In the genomic region with DNA sequence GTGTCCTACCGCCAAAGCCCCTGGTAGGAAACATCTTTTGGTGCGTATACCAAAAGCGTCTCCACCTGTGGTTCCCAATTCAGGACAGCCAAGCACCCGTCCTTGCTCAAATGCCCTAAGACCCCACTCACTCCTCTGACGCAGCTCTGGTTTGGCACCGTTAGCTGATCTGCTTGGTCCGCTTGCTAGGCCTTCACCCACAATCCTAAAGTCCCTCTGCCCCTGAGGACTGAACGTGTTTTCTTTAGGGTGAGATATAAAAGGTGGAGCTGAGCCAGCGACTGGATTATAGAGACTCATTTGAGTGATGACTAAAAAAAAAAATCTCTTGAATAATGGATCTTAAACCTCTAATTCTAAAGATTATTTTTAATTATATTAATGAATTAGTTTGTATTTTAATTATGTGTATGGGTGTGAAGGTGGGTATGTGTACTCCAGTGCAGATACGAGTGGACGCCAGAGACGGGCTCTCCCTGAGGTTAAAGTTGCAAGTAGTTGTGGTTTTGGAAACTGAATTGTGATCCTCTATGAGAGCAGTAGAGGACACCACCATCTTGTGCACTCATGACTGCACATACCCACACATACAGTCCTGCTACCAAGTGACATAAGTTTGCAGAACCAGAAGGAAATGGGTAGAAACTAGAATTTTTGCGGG, we compare ENCODE assay signal across 8 mouse cellular contexts. TPM values are rescaled to one million over a fixed set of nuclear protein-coding genes. Genes with fewer than 3 reads are reported as not detected.
DNase-seq lines count a peak whose midpoint lies in the region; ATAC-seq lines count a peak whose summit lies in the region.

No protein-coding gene starts in this region.

- H3K9me3 ChIP-seq in lung, embryonic 15.5 days, result no peaks in the 10 kb centered on the region

- no peak for DNase-seq in lung, postnatal 4 days
- peak; percentile 34 for DNase-seq in induced T-regulatory cell, adult 2 months (ENCODE audit: low read depth)
- DNase-seq in naive thymus-derived CD4-positive, alpha-beta T cell, adult 2 months (ENCODE audit: low read depth), result peak; percentile 26
- DNase-seq in frontal cortex, postnatal 10 days (ENCODE audit: low spot score in 2 of 2), result no peak
- no peak for DNase-seq in frontal cortex, postnatal 25 days (ENCODE audit: low spot score in 2 of 2)
- DNase-seq in thymus, postnatal 10 days (ENCODE audit: low spot score in 2 of 2), result no peak

- WGBS in lung, embryonic 15.5 days, result 17% methylated on average over 13 of the region's 13 CpGs

- peak overlapping the region; percentile 70 for H3K4me2 ChIP-seq in lung, embryonic 15.5 days

- ATAC-seq in lung, embryonic 15.5 days (ENCODE audit: borderline replicate concordance, extremely low read depth, low FRiP score, low TSS enrichment), result no peak
- 0 out of 2 replicates have a peak, but pooled peaks have one; percentile 6 for ATAC-seq in common myeloid progenitor, adult 5-6 weeks (replicated peaks; ENCODE audit: low read depth, poor library complexity, severe bottlenecking)

- H3K36me3 ChIP-seq in lung, embryonic 15.5 days, result no peaks in the 10 kb centered on the region

- H3K4me3 ChIP-seq in lung, embryonic 15.5 days, result peak overlapping the region; percentile 82

- H3K9ac ChIP-seq in lung, embryonic 15.5 days, result peak overlapping the region; percentile 78

- H3K4me1 ChIP-seq in lung, embryonic 15.5 days, result peaks cover 20% of the 10 kb centered on the region

- H3K27me3 ChIP-seq in lung, embryonic 15.5 days, result no peaks in the 10 kb centered on the region

- peak overlapping the region; percentile 79 for H3K27ac ChIP-seq in lung, embryonic 15.5 days

RNA-seq across cellular contexts. Expression of a gene that starts 0.9 kb away (rescaled TPM):
- polyA plus RNA-seq in lung, embryonic 15.5 days (2015; fragmentation: Nextera tagmentation; extraction: Ambion mirVana), result 54.1 and 56.2 TPM in 2 replicates
- 16.4 and 25.4 TPM in 2 replicates for total RNA-seq in common myeloid progenitor, adult 5-6 weeks (2017)

RNA-seq across cellular contexts. Expression of a gene that starts 26.3 kb away (rescaled TPM):
- 150 and 167 TPM in 2 replicates for polyA plus RNA-seq in lung, embryonic 15.5 days (2015; fragmentation: Nextera tagmentation; extraction: Ambion mirVana)
- 11.5 and 17.5 TPM in 2 replicates for total RNA-seq in common myeloid progenitor, adult 5-6 weeks (2017)

RNA-seq across cellular contexts. Expression of a gene that starts 32.8 kb away (rescaled TPM):
- 0.31 TPM in 1 of 2 replicates, not detected in the other for polyA plus RNA-seq in lung, embryonic 15.5 days (2015; fragmentation: Nextera tagmentation; extraction: Ambion mirVana)
- not detected in 2 replicates for total RNA-seq in common myeloid progenitor, adult 5-6 weeks (2017)

RNA-seq across cellular contexts. Expression of a gene that starts 42.2 kb away (rescaled TPM):
- polyA plus RNA-seq in lung, embryonic 15.5 days (2015; fragmentation: Nextera tagmentation; extraction: Ambion mirVana), result 30.2 and 33.8 TPM in 2 replicates
- not detected in 2 replicates for total RNA-seq in common myeloid progenitor, adult 5-6 weeks (2017)

RNA-seq across cellular contexts. Expression of a gene that starts 48.5 kb away (rescaled TPM):
- polyA plus RNA-seq in lung, embryonic 15.5 days (2015; fragmentation: Nextera tagmentation; extraction: Ambion mirVana), result 53.5 and 60.3 TPM in 2 replicates
- 6.7 and 10.7 TPM in 2 replicates for total RNA-seq in common myeloid progenitor, adult 5-6 weeks (2017)

Comparison
In these comparisons a context has a peak if more than half of its experiments do, and no peak if none do; other contexts are left out.
1. DNase-seq: peak in induced T-regulatory cell, adult 2 months (single experiment) and naive thymus-derived CD4-positive, alpha-beta T cell, adult 2 months (single experiment); none in lung, postnatal 4 days (0 of 2), frontal cortex, postnatal 10 days (0 of 2), frontal cortex, postnatal 25 days (0 of 2) and thymus, postnatal 10 days (0 of 2).